ENCODE assay signal across 21 mouse cellular contexts in the genomic region with DNA sequence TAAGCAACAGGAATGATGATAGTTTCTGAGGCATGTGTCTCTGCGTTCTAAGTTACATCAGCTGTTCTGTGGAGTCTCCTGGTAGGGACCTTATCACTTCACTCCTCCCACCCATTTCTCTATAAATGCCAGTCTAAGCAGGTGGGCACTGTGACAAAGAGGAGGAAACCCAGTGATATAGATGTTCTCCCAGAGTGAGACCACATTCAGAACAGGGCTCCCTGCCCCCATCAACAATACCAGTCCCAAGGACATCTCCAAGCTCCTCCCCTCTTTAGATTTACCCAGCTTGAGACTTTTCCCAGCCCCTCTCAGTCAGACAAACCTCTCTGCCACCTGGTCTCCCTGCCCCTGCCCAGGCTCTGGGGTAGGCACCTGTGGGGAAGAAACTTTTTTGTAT. TPM values are rescaled to one million over a fixed set of nuclear protein-coding genes. Genes with fewer than 3 reads are reported as not detected.
DNase-seq lines count a peak whose midpoint lies in the region; ATAC-seq and TF ChIP-seq lines count a peak whose summit lies in the region.
"Had no signal": no experiment of that assay in that cellular context is flagged by ENCODE, and none has a peak within 500 bp of the region (broad histone marks: within the 10 kb centered on the region; RNA-seq: fewer than 3 reads in every experiment).

No protein-coding gene starts in this region.

- no peak overlapping the region for H3K4me3 ChIP-seq in liver, embryonic 14.5 days (ENCODE audit: insufficient read depth in 1 of 2, low read depth in 2 of 2, low read length in 2 of 2)
- H3K4me3 ChIP-seq in midbrain, embryonic 13.5 days (replicated peaks): no peak overlapping the region
- H3K4me3 ChIP-seq: embryonic facial prominence, embryonic 10.5 days; erythroblast, embryonic 14.5 days; gastrocnemius, adult 2 months; midbrain, embryonic 10.5 days had no signal

- no peak overlapping the region for H3K9ac ChIP-seq in liver, embryonic 14.5 days (replicated peaks)
- H3K9ac ChIP-seq in midbrain, embryonic 13.5 days (replicated peaks): no peak overlapping the region

- H3K27ac ChIP-seq in liver, embryonic 14.5 days: no peak overlapping the region
- H3K27ac ChIP-seq in midbrain, embryonic 13.5 days: no peak overlapping the region
- H3K27ac ChIP-seq: embryonic facial prominence, embryonic 10.5 days; gastrocnemius, adult 2 months; midbrain, embryonic 10.5 days had no signal

- peak; percentile 39; the same call in 1 of the 2 replicates for ATAC-seq in liver, embryonic 14.5 days (ENCODE audit: insufficient read depth)
- ATAC-seq in midbrain, embryonic 13.5 days: no peak
- ATAC-seq: forebrain, embryonic 16.5 days; hindbrain, embryonic 16.5 days; lung, postnatal 0 days had no signal

- no peaks in the 10 kb centered on the region for H3K36me3 ChIP-seq in liver, embryonic 14.5 days (replicated peaks; ENCODE audit: control insufficient read depth, insufficient read depth, low read depth)
- H3K36me3 ChIP-seq in midbrain, embryonic 13.5 days: no peaks in the 10 kb centered on the region
- H3K36me3 ChIP-seq: embryonic facial prominence, embryonic 10.5 days; midbrain, embryonic 10.5 days had no signal

- no peak for TF ChIP-seq CTCF in liver, embryonic 14.5 days (IDR thresholded peaks at IDR 0.05; ENCODE audit: low read depth)

- H3K4me1 ChIP-seq in liver, embryonic 14.5 days (replicated peaks; ENCODE audit: control insufficient read depth in 2 of 2, insufficient read depth in 2 of 2, low read length in 1 of 2): peaks cover 2 to 5% of the 10 kb centered on the region in 2 experiments; a peak in 2 of 4 replicates
- H3K4me1 ChIP-seq in midbrain, embryonic 13.5 days (replicated peaks): peaks cover 17% of the 10 kb centered on the region

- no peaks in the 10 kb centered on the region for H3K9me3 ChIP-seq in liver, embryonic 14.5 days (ENCODE audit: control insufficient read depth, low read length)
- no peaks in the 10 kb centered on the region for H3K9me3 ChIP-seq in midbrain, embryonic 13.5 days
- H3K9me3 ChIP-seq: embryonic facial prominence, embryonic 10.5 days; midbrain, embryonic 10.5 days had no signal

- DNase-seq in CD4-positive helper T cell, adult 2 months (ENCODE audit: low read depth, low spot score): peak; percentile 83
- peak; percentile 74 for DNase-seq in T-cell, adult 2 months (ENCODE audit: low spot score)
- no peak for DNase-seq in liver, embryonic 14.5 days (ENCODE audit: low read depth in 3 of 3, low spot score in 3 of 3)
- DNase-seq in thymus, postnatal 0 days (ENCODE audit: low spot score): peak; percentile 90
- no peak for DNase-seq in cerebellum, postnatal 4 days (ENCODE audit: low spot score in 2 of 2)
- no peak for DNase-seq in left cerebral cortex, postnatal 4 days
- DNase-seq: adrenal gland, postnatal 36 days; cerebellum, adult 9-10 months; gastrocnemius, adult 2 months; heart, adult 18-20 months; heart, postnatal 10 days had no signal

- TF ChIP-seq EP300 in liver, embryonic 14.5 days (IDR thresholded peaks at IDR 0.05; ENCODE audit: low read depth): no peak

- no peaks in the 10 kb centered on the region for H3K27me3 ChIP-seq in liver, embryonic 14.5 days (ENCODE audit: control insufficient read depth, insufficient read depth, low read length)
- H3K27me3 ChIP-seq in midbrain, embryonic 13.5 days: 0 out of 2 replicates have a peak, but pooled peaks cover 9% of the 10 kb centered on the region

- intact Hi-C loops in left cerebral cortex, postnatal 4 days (cut with DNase I): no loop called here

- no peak overlapping the region for H3K4me2 ChIP-seq in liver, embryonic 14.5 days (ENCODE audit: low read depth)
- no peak overlapping the region for H3K4me2 ChIP-seq in midbrain, embryonic 13.5 days (replicated peaks)

- WGBS in liver, embryonic 14.5 days (ENCODE audit: insufficient replicate concordance): 14% methylated on average over 1 of the region's 1 CpGs
- WGBS in midbrain, embryonic 13.5 days: 83% methylated on average over 1 of the region's 1 CpGs

RNA-seq across cellular contexts. Expression of gene Prss2, which starts 20.2 kb away (rescaled TPM):
- 0.06 and 0.22 TPM in 2 replicates for polyA plus RNA-seq in liver, embryonic 14.5 days (2012; rRNA removed)
- 0.29 TPM in 1 of 2 replicates, not detected in the other for polyA plus RNA-seq in liver, embryonic 14.5 days (2014; fragmentation: Nextera tagmentation; extraction: Ambion mirVana)
- 3.6 and 4.7 TPM in 2 replicates for polyA plus RNA-seq in thymus, postnatal 0 days (2015; fragmentation: Nextera tagmentation; extraction: Ambion mirVana)
- polyA plus RNA-seq in midbrain, embryonic 13.5 days (2015; fragmentation: Nextera tagmentation; extraction: Ambion mirVana): not detected in 2 replicates
- total RNA-seq in left cerebral cortex, postnatal 4 days (2021): not detected
- total RNA-seq: adrenal gland, postnatal 36 days; gastrocnemius, adult 2 months; heart, adult 18-20 months; heart, postnatal 10 days; layer of hippocampus, adult 18-20 months; left cerebral cortex, adult 8-10 months had no signal
- polyA plus RNA-seq: embryonic facial prominence, embryonic 10.5 days; erythroblast, embryonic 14.5 days; forebrain, embryonic 16.5 days; hindbrain, embryonic 16.5 days; kidney, embryonic 14.5 days; lung, postnatal 0 days; midbrain, embryonic 10.5 days had no signal

Comparison
In these comparisons a context has a peak if more than half of its experiments do, and no peak if none do; other contexts are left out.
1. DNase-seq: peak in CD4-positive helper T cell, adult 2 months (single experiment), T-cell, adult 2 months (single experiment) and thymus, postnatal 0 days (single experiment); none in liver, embryonic 14.5 days (0 of 3), cerebellum, postnatal 4 days (0 of 2) and left cerebral cortex, postnatal 4 days (single experiment).